Mouse (Mus musculus): ENCODE data around the gene Avpi1. TPM values are rescaled to one million over a fixed set of nuclear protein-coding genes. Genes with fewer than 3 reads are reported as not detected.
A peak's percentile ranks its signal among the peaks of the same experiment; 100 is the strongest.

The Avpi1 gene
- polyA plus RNA-seq (2014; fragmentation: Nextera tagmentation; extraction: Ambion mirVana): 19.9 and 21.6 TPM in 2 replicates

- H3K9ac ChIP-seq (ENCODE audit: low read depth, low read length): peak within 1 kb of the TSS; percentile 77
- no peaks in the 10 kb centered on the region for H3K9me3 ChIP-seq (ENCODE audit: control insufficient read depth, low read length)
- ATAC-seq (replicated peaks; ENCODE audit: low FRiP score) (peak; percentile 98), DNase-seq (ENCODE audit: low spot score) (peak; percentile 97)
- H3K36me3 ChIP-seq (ENCODE audit: control insufficient read depth, insufficient read depth, low read length): no peaks in the 10 kb centered on the region
- peak within 1 kb of the TSS; percentile 96 for H3K4me2 ChIP-seq
- H3K27ac ChIP-seq (ENCODE audit: low read depth, low read length): peak within 1 kb of the TSS; percentile 53; the same call in 1 of the 2 replicates
- H3K4me3 ChIP-seq (ENCODE audit: low read depth, low read length): peak within 1 kb of the TSS; percentile 69
- H3K4me1 ChIP-seq (replicated peaks; ENCODE audit: control insufficient read depth, insufficient read depth, low read length): peaks cover 12% of the 10 kb centered on the region
- WGBS: under 1% methylated on average over 54 of the region's 54 CpGs
- no peaks in the 10 kb centered on the region for H3K27me3 ChIP-seq (replicated peaks; ENCODE audit: control insufficient read depth, insufficient read depth, low read length)
Measured at GRCm38 (mm10) chr19:42128787-42129508, at the start of gene Avpi1. Gene Avpi1 (minus strand): TSS chr19:42129059.

GRCm38 (mm10) chr19:42177461-42177860 is 48.6 kb upstream of the Avpi1 start:
- peak; percentile 37; the same call in 1 of the 2 replicates for ATAC-seq (replicated peaks; ENCODE audit: low FRiP score)
- Histone ChIP-seq H3K36me3 (ENCODE audit: control insufficient read depth, insufficient read depth, low read length) (peaks cover 4% of the 10 kb centered on the region), H3K27me3 (replicated peaks; ENCODE audit: control insufficient read depth, insufficient read depth, low read length) (no peaks in the 10 kb centered on the region), H3K4me3 (ENCODE audit: low read depth, low read length) (no peak overlapping the region), H3K27ac (ENCODE audit: low read depth, low read length) (peak overlapping the region; percentile 13; the same call in 1 of the 2 replicates), H3K9ac (ENCODE audit: low read depth, low read length) (no peak overlapping the region), H3K4me1 (replicated peaks; ENCODE audit: control insufficient read depth, insufficient read depth, low read length) (peaks cover 19% of the 10 kb centered on the region), H3K4me2 (peak overlapping the region; percentile 33), H3K9me3 (ENCODE audit: control insufficient read depth, low read length) (no peaks in the 10 kb centered on the region)
- 50% methylated on average over 2 of the region's 2 CpGs for WGBS
- DNase-seq (ENCODE audit: low spot score): no peak

DNA sequence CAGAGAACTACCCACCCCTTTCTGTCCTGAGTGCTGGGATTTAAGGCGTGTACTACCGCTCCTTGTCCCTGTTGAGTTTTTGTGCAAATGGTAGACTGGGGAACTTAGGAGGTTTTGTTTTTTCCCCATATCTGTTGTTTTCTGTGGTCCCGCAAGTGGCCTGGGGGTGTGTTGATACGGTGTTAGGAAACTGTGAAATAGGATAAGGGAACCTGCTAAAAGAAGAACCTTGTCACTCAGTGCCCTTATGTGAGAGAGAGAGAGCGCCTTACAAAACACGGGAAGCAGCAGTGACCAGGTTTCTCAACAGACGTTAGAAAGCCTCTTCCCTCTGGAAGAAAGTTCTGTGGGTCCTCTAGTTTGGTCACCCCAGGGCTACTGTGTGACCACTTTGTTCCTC is 48.0 kb upstream of the Avpi1 start:
- WGBS: 37% methylated on average over 7 of the region's 7 CpGs
- Histone ChIP-seq H3K27me3 (replicated peaks; ENCODE audit: control insufficient read depth, insufficient read depth, low read length) (no peaks in the 10 kb centered on the region), H3K4me1 (replicated peaks; ENCODE audit: control insufficient read depth, insufficient read depth, low read length) (peaks cover 19% of the 10 kb centered on the region), H3K9ac (ENCODE audit: low read depth, low read length) (no peak overlapping the region), H3K4me2 (peak overlapping the region; percentile 33), H3K9me3 (ENCODE audit: control insufficient read depth, low read length) (no peaks in the 10 kb centered on the region), H3K36me3 (ENCODE audit: control insufficient read depth, insufficient read depth, low read length) (peaks cover 4% of the 10 kb centered on the region), H3K4me3 (ENCODE audit: low read depth, low read length) (no peak overlapping the region), H3K27ac (ENCODE audit: low read depth, low read length) (peak overlapping the region; percentile 13; the same call in 1 of the 2 replicates)
- no peak for DNase-seq (ENCODE audit: low spot score)
- ATAC-seq (replicated peaks; ENCODE audit: low FRiP score): peak; percentile 81

DNA sequence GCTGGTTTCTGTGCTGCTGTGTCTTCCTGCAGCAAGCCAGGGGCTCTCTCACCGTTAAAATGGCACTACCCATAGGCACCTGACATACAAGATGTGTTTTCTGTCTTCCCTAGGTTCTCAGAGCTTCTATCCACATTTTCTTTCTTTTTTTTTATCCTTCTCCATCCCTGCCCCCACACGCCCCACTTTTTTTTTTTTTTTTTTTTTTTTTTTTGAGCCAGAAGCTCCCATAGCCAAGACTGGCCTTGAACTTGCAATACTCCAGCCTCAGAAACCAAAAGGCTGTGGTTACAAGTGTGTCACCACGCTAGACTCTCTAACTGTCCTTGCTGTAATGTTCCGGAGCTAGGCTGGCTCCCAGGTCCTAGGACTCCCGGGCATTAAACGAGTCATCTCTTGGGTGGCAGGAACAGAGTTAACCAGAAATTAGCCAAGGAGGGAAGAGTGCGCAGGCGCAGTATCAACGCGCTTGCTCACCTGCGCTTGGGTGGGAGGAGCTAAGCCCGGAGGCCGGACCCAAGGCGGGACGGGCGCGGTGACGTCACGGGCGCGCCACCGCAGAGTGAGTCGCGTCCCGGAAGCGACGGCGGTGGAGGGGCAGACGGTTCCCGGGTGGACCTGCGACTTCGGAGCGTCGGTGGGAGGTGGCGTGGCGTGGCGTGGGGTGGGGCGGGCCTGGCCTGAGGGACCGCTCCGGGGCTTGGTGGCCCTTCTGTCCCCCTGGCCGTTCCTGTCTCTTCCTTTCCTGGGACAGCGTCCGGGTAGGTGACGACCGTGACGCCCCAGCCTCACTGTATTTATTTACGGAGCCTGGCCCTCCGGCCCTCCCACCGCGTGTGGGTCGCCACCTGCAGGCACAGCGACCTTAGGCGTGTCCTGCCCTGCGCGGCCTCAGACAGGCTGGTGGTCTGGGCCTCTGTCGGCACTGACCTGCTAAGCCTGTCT is 41.4 kb upstream of the Avpi1 start:
- H3K4me2 ChIP-seq: peak overlapping the region; percentile 91
- WGBS: 2% methylated on average over 55 of the region's 56 CpGs
- H3K9me3 ChIP-seq (ENCODE audit: control insufficient read depth, low read length): no peaks in the 10 kb centered on the region
- ATAC-seq (replicated peaks; ENCODE audit: low FRiP score) (peak; percentile 92), DNase-seq (ENCODE audit: low spot score) (peak; percentile 90)
- H3K27me3 ChIP-seq (replicated peaks; ENCODE audit: control insufficient read depth, insufficient read depth, low read length): 0 out of 2 replicates have a peak, but pooled peaks cover 8% of the 10 kb centered on the region
- peak overlapping the region; percentile 87 for H3K4me3 ChIP-seq (ENCODE audit: low read depth, low read length)
- peak overlapping the region; percentile 88 for H3K9ac ChIP-seq (ENCODE audit: low read depth, low read length)
- H3K4me1 ChIP-seq (replicated peaks; ENCODE audit: control insufficient read depth, insufficient read depth, low read length): peaks cover 4% of the 10 kb centered on the region
- H3K27ac ChIP-seq (ENCODE audit: low read depth, low read length): peak overlapping the region; percentile 51; the same call in 1 of the 2 replicates
- no peaks in the 10 kb centered on the region; the same call in 1 of the 2 replicates for H3K36me3 ChIP-seq (ENCODE audit: control insufficient read depth, insufficient read depth, low read length)

DNA sequence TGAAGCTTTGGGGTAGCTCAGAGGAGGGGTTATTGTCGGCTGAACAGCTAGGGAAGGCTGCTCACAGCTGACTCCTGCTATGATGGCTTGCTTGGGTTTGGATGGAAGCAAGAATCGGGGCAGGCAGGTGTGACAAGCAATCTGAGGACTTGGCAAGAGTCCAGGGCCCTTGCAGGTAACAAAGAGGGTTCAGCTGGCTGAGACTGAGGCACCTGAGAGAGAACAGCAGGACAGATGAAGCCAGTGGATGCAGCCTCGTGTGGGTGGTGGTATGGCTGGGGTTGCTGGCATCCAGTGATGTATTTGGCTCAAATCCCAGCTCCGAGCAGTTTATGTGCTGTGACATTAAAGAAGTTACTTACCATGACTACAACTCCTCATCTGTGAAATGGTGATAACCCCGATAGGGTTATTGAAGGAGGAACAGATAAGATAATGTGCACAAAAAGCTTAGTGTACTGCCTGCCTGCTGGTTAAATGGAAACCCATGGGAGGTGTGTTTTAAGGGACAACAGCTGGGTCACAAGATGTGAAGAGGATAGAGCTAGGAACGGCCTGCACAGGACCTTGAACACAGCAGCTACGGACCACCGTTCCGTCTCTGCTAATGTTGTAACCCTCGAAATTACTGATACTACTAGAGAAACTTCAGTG is 40.6 kb upstream of the Avpi1 start:
- Histone ChIP-seq H3K4me1 (replicated peaks; ENCODE audit: control insufficient read depth, insufficient read depth, low read length) (peaks cover 4% of the 10 kb centered on the region), H3K9ac (ENCODE audit: low read depth, low read length) (no peak overlapping the region; the same call in 1 of the 2 replicates), H3K27ac (ENCODE audit: low read depth, low read length) (no peak overlapping the region), H3K9me3 (ENCODE audit: control insufficient read depth, low read length) (no peaks in the 10 kb centered on the region), H3K4me2 (peak overlapping the region; percentile 91), H3K27me3 (replicated peaks; ENCODE audit: control insufficient read depth, insufficient read depth, low read length) (0 out of 2 replicates have a peak, but pooled peaks cover 8% of the 10 kb centered on the region), H3K4me3 (ENCODE audit: low read depth, low read length) (0 out of 2 replicates have a peak overlapping the region, but pooled peaks have one; percentile 87), H3K36me3 (ENCODE audit: control insufficient read depth, insufficient read depth, low read length) (no peaks in the 10 kb centered on the region; the same call in 1 of the 2 replicates)
- DNase-seq (ENCODE audit: low spot score) (no peak), ATAC-seq (replicated peaks; ENCODE audit: low FRiP score) (peak; percentile 37)
- WGBS: 51% methylated on average over 10 of the region's 10 CpGs

DNA sequence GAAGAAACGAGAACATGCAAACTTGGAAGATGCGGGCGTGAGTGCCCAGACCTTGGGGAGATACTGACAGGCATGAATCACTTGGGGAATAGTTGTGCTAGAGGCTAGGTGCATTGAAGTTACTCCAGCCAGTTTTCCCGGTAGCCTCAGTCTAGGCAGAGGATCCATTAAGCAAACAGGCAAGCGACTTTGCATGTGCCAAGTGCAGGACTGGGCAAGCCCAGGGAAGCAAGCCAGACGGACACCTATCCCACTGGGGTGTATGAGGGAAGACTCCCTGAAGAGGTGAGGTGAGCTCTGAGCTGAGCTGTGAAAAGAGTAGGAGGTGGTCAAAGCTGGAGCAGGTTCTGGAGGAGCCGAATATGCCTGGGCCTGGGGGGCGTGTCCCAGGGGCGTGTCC is 38.6 kb upstream of the Avpi1 start:
- 0 out of 2 replicates have a peak, but pooled peaks cover 8% of the 10 kb centered on the region for H3K27me3 ChIP-seq (replicated peaks; ENCODE audit: control insufficient read depth, insufficient read depth, low read length)
- 62% methylated on average over 9 of the region's 9 CpGs for WGBS
- no peak for ATAC-seq (replicated peaks; ENCODE audit: low FRiP score)

DNA sequence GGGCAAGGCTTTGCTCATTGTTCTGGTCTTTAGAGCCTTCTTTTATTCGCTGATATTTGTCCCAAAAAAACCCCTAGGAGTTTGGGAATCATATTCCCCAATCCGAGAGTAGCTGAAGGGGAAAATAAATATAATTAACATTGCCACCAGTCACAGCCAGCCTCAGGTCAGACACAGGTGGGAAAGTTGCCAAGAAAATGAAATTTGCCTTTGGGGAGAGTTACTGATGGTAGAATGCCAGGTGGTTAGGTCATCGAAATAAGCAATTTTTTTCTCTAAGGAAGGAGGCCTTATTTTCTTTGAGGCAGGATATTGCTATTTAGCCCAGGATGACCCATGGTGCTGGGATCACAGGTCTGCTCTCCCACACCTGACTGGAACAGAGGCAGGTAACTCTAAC is 37.9 kb upstream of the Avpi1 start:
- WGBS: 56% methylated on average over 3 of the region's 3 CpGs
- no peak overlapping the region for H3K27ac ChIP-seq (ENCODE audit: low read depth, low read length)
- H3K9ac ChIP-seq (ENCODE audit: low read depth, low read length): no peak overlapping the region
- peaks cover 4% of the 10 kb centered on the region for H3K4me1 ChIP-seq (replicated peaks; ENCODE audit: control insufficient read depth, insufficient read depth, low read length)
- H3K27me3 ChIP-seq (replicated peaks; ENCODE audit: control insufficient read depth, insufficient read depth, low read length): 0 out of 2 replicates have a peak, but pooled peaks cover 8% of the 10 kb centered on the region
- DNase-seq (ENCODE audit: low spot score) (no peak), ATAC-seq (replicated peaks; ENCODE audit: low FRiP score) (no peak)
- no peaks in the 10 kb centered on the region for H3K36me3 ChIP-seq (ENCODE audit: control insufficient read depth, insufficient read depth, low read length)
- H3K4me2 ChIP-seq: no peak overlapping the region
- H3K9me3 ChIP-seq (ENCODE audit: control insufficient read depth, low read length): no peaks in the 10 kb centered on the region
- H3K4me3 ChIP-seq (ENCODE audit: low read depth, low read length): no peak overlapping the region

More for the DNA sequence above, 38.6 kb upstream of the Avpi1 start:
- Histone ChIP-seq H3K36me3 (ENCODE audit: control insufficient read depth, insufficient read depth, low read length) (no peaks in the 10 kb centered on the region), H3K4me3 (ENCODE audit: low read depth, low read length) (no peak overlapping the region), H3K9me3 (ENCODE audit: control insufficient read depth, low read length) (no peaks in the 10 kb centered on the region), H3K9ac (ENCODE audit: low read depth, low read length) (no peak overlapping the region), H3K27ac (ENCODE audit: low read depth, low read length) (no peak overlapping the region), H3K4me1 (replicated peaks; ENCODE audit: control insufficient read depth, insufficient read depth, low read length) (peaks cover 4% of the 10 kb centered on the region), H3K4me2 (no peak overlapping the region)
- DNase-seq (ENCODE audit: low spot score): no peak

DNA sequence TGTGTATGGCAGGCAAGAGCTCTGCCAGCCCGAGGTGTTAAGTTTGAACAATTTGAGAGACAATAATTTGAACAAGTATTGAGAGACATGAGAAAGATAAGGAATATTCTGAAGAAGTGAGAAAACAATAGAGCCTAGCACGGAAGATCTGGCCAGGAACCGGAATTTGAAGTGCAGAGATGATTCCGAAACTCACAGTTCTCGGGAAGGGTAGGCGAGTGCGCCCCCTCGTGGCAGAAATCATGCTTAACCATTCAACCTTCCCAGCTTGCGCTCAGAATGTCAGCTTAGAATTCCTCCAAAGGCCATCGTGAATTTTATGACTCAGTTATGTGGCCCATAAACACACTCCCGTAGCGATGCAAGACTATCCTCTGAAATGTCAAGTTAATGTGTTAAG is 37.3 kb upstream of the Avpi1 start:
- Histone ChIP-seq H3K4me1 (replicated peaks; ENCODE audit: control insufficient read depth, insufficient read depth, low read length) (peaks cover 4% of the 10 kb centered on the region), H3K4me2 (peak overlapping the region; percentile 39; the same call in 1 of the 2 replicates), H3K9me3 (ENCODE audit: control insufficient read depth, low read length) (no peaks in the 10 kb centered on the region), H3K4me3 (ENCODE audit: low read depth, low read length) (no peak overlapping the region), H3K36me3 (ENCODE audit: control insufficient read depth, insufficient read depth, low read length) (no peaks in the 10 kb centered on the region), H3K27ac (ENCODE audit: low read depth, low read length) (no peak overlapping the region), H3K9ac (ENCODE audit: low read depth, low read length) (no peak overlapping the region), H3K27me3 (replicated peaks; ENCODE audit: control insufficient read depth, insufficient read depth, low read length) (0 out of 2 replicates have a peak, but pooled peaks cover 8% of the 10 kb centered on the region)
- 2% methylated on average over 12 of the region's 12 CpGs for WGBS
- no peak for ATAC-seq (replicated peaks; ENCODE audit: low FRiP score)
- peak; percentile 82 for DNase-seq (ENCODE audit: low spot score)

Measured in liver, embryonic 11.5 days (tissue).